Mouse (Mus musculus): ENCODE results near the gene Ddb1.

Ddb1 gene

DNA sequence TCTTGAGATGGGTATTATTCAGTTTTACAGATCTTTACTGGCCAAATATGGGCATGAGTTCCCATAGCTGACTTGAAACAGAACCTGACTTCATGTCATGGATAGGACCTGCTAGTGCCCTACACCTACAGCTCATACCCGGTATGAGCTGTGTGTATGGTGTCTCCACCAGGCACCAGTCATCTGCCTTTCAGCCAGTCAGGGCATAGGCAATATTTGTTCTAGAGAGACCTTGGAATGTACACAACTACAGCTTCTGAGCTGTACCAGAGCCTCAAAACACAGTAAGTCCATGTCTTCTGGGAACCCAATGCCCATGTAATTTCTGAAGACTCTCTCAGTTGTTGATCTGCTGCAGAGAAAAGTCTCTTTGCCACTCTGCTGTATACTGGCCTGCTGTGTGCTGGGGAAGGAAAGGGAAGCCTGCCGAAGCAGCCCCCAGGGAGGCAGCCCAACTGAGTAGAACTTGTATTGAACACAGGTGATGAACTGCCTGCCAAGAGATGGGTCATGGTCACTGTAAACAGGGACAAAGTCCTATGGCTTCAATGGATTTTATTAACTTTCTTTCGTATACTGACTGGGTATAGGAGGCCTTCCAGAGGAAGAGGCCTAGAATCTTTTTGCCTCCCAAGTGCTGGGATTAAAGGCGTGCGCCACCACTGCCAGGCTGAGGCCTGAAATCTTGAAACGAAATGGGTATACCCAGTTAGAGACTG is 13.3 kb upstream of the Ddb1 start:
- DNase-seq (ENCODE audit: low read depth, low spot score): no peak

DNA sequence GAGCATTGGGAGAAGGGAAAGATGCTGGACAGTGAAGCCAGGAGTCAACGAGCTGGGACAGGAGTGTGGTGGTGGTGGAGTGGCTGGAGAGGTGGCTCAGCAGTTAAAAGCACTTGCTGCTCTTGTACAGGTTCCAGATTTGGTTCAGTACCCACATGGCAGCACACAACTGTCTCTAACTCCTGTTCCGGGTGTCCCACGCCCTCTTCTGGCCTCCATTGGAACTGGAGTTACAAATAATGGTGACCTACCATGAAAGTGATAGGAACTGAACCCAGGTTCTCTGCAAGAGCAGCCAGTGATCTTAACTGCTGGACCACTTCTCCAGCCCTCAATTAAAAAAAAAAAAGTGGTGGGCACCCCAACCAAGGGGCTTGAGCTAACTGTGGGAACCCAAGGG is 6.9 kb upstream of the Ddb1 start:
- no peak for DNase-seq (ENCODE audit: low read depth, low spot score)

DNA sequence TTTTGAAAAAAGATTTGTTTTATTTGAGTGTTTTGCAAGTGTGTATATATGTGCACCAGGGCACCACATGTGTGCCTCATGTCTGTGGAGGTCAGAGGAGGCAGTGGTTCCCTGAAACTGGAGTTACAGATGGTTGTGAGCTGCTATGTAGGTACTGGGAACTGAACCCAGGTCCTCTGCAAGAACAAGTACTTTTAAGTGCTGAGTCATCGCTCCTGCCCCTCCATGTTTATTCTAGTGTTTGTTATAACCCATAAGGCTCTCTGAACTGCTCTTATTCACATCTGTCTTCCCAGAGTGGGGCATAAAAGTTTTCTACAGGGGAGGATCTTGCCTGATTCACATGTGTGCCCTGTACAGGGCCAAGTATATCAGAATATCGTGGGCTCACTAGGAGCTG is 5.5 kb upstream of the Ddb1 start:
- no peak for DNase-seq (ENCODE audit: low read depth, low spot score)

DNA sequence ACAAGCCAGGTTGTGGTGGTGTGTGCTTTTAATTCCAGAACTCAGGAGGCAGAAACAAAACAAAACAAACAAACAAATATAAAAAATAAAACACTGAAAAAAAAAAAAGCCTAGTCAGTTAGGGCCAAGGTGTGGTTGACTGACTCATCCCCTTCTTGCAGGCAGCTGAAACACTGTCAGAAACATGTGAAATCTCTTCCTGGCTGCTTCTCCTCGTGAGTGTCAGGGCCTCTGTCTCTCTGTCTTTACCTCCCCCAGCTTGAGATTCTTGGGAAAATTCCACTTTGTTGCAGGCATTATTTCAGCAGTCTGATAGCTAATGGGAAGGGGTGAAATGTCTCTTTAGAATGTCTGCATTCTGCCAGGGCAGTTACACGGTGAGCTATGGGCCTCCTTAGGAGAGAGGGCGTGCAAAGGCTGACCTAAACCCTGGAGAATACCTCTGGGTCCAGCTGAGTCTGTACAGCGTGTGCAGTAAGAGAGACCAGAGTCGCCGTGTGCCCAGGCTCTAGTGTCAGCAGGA is 2.8 kb upstream of the Ddb1 start:
- DNase-seq (ENCODE audit: low read depth, low spot score): no peak

DNA sequence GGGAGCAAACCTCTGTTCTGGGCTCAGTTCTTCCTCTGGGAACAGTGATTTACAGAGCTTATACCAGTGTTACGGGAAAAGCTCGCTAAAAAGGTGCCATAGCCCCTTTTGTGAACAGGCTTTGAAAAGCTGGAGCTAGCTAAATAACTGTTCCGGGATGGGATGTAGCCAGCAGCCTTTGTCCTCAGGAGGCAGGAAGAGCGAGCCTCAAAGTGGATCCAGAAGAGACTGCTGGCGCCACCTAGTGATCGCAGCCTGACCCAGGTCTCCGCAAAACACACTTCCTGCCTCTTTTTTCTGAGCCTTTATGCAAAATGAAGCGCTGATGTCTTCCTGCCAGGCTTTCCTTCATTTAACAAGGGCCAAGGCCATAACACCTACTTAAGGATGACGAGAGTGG is 2.3 kb upstream of the Ddb1 start:
- peak; percentile 73 for DNase-seq (ENCODE audit: low read depth, low spot score)

DNA sequence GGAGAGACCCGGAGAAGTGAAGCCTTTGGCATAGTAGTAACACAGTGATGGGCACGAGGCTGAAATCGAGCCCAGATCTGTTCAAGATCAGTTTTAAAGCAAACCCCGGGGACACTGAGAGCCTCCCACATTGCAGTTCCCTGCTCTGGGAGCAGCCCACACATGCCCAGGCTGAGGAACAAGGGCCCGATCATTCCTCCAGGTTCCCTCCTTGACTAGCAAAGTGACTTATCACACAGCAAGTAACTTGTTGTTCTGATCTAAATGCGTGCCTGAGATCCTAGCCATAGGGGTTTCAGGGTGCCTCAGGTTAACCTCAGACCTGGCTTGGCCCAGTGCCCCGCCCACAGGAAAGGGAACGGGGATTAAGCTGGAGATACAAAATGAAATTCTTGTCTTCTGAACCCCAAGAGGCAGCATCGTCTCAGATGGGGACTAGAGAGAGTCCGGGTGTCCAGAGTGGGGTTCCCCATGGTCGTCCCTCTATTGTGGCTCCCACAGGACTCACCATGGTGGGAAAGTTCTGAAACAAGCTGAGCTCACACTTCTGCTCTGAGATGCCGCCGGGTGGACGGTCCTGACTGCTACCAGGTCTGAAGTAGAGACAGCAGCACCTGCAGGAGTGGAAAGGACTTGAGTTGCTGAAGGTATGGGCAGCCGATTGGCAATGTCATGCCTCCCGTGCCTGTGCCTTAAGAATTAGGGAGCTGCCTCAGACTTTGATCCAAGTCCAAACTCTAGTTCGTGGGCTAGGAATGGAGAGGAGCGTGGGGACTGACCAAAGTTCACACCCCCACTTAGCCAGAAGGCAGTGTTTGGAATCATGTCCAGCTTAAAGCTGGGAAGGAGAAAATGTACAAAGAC is 1.2 kb upstream of the Ddb1 start:
- no peak for DNase-seq (ENCODE audit: low read depth, low spot score)

DNA sequence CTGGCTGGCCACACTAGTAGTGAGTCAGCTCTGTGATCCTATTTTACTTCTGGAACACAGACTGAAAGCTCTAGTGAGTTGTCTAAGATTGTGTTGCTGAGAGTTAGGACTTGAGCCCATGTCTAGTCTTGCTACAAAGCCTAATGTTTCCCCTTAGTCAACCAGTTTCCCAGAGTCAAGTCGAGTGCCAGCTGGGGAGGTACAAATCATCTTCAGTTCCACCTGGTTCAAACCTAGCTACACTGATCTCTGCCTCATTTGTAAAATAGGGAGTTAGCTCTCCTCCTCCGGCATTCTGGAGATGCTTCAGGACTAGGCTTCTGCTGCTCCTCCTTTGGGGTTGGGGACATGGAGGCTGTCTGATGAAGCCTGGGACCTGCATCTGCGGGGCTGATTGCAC is 593 bp upstream of the Ddb1 start:
- no peak for DNase-seq (ENCODE audit: low read depth, low spot score)

DNA sequence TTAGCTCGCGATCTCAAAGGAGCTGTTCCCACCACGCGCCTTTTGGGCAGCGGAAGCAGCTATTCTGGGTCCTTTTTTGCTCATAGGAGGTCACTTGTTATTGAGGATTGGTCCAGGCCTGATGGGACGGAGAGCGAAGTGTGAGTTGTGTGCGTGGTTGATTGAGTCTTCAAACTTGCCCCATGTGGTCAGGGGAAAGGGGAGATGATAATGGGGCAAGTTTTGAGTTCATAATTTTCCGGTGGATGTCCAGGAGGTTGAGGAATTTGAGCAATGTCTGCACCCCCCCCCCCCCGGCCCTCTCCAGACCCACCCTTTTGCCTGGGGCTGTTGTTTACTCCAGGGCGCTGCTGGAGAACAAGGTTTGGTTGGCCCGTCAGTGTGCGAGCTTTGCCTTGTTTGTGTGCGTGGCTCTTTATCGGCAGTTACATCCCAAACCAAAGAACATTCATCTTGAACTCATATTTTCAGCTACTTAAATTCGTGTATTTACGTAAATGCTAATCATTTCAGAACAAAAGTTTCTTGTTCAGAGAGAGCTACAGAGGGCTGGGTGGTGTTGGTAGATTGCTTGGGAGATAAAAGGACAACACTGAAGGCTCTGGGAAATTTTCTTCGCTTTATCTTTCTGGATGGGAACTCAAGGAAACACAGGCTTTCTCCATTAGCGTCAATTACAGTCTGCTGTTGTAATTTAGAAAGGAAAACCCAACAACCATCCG is 935 bp downstream of the Ddb1 start:
- DNase-seq (ENCODE audit: low read depth, low spot score): no peak

DNA sequence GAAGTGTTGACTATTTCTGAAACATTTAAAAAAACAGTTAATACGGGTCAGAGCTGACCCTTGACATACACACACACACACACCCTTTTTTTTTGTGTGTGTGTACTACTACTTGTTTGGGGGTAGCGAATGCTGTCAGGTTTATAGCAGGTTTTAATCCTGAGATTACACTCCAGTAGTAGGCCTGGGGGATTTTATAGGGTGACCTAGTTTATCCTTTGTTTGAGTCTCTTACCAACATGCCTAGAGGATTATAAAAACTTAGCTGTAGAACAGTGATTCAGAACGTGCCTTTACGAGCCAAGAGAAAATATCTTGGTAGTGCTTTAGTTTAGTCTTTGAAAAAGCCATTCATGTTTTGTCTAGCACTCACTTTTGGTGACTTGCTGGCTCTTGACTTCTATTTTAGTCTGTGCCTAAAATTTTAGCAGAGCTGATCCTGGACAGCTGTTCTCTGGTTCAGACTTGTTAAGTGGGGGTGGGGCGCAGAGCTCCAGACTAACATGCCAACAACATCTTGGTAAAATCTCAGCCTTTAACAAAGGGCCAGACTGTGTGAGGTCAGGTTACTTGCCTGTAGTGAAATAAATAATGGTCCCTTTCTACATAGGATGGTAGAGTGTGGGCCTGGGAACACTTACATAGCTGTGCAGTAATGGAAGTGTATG is 3.6 kb downstream of the Ddb1 start:
- no peak for DNase-seq (ENCODE audit: low read depth, low spot score)

DNA sequence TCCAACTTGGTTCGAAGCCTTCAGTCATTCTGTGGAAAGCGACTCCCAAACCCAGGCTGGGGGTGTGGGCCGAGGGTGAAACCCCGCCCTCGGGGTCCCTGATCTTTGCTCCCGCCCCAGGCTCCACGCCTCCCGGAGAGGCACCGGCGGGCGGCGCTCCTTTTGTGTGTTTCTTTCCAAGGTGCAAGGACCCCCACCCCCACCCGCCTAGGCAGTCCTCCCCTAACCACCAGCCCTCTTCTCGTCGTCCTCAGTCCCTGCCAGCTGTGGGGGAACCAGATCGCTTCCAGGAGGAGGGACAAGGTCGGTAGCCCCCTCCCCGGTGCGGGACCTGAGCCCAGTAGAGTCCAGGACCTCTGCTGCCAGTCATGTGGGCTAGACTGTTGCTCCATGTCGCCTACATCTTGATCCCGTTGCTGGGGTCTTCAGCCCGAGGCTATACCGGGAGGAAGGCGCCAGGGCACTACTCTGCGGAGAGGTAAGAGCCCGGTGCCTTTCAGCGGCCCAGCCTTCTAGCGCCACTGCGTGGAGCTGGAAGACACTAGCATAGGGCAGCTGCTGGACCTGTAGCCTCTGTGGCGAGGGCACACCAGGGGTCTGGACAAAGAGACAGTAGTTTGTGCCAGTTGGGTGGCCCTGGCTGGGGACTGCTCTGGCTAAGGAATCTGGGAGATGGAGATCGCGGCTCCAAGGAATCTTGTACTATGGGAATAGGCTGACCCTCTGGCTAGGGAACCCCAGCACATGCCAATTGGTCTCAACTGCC is 29.2 kb downstream of the Ddb1 start, which contains the start of gene Vwce:
Gene Vwce, plus strand, starts transcription at position 108 of the 766 bp plus-strand sequence.
- DNase-seq (ENCODE audit: low read depth, low spot score): peak; percentile 6

DNA sequence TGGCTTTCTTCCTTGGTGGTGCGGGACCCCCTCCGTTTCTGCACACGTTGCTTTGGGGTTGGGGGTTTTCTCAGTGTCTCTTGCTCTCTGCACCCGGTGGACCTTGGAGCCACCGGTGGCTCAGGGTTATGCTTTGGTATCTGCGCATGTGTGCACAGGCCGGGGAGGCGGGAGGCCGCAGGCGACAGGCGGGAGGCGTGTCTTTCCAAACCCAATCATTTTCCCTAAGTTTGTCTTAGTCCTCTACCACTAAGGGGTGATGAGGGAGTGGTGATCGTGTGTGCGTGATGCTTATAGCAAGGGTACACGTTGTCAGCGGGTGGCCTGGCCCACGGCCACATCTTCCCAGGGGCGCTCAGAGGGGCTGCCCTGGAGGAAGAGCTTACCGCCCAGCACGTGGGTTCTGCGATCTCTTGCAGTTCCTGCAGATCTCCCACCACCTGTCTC is 29.8 kb downstream of the Ddb1 start:
- DNase-seq (ENCODE audit: low read depth, low spot score): peak; percentile 60

DNA sequence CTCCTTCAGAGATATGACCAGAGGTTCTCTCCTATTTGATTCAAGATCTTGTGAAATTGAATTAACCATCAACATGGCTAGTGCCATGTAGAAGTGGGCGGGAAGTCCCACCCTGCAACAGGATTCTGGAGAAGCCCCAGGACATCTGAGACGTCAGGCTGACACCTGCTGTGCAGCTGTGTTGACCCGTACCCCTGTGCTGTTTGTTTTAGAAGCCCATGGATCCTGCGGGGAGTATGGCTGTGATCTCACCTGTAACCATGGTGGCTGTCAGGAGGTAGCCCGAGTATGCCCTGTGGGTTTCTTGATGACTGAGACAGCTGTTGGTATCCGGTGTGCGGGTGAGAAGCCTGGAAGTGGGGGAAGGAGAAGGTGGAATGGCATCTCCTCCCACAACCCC is 32.7 kb downstream of the Ddb1 start:
- DNase-seq (ENCODE audit: low read depth, low spot score): no peak

DNA sequence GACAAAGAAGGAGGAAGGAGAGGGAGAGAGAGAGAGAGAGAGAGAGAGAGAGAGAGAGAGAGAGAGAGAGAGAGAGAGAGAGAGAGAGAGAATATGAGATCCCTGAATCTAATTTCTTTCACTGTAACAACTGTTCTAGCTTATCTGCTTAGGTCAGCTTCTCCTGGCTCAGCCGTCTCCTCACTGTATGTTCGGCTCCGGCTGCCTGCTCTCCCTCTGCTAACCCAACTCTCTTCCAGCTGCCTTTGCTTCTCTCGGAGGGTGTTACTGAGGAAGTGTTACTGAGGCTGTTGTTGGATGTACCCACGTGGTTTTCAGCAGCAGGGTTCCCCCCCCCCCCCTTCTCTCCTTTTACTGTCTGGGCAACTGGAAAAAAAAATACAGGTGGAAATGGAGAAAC is 35.0 kb downstream of the Ddb1 start:
- no peak for DNase-seq (ENCODE audit: low read depth, low spot score)

DNA sequence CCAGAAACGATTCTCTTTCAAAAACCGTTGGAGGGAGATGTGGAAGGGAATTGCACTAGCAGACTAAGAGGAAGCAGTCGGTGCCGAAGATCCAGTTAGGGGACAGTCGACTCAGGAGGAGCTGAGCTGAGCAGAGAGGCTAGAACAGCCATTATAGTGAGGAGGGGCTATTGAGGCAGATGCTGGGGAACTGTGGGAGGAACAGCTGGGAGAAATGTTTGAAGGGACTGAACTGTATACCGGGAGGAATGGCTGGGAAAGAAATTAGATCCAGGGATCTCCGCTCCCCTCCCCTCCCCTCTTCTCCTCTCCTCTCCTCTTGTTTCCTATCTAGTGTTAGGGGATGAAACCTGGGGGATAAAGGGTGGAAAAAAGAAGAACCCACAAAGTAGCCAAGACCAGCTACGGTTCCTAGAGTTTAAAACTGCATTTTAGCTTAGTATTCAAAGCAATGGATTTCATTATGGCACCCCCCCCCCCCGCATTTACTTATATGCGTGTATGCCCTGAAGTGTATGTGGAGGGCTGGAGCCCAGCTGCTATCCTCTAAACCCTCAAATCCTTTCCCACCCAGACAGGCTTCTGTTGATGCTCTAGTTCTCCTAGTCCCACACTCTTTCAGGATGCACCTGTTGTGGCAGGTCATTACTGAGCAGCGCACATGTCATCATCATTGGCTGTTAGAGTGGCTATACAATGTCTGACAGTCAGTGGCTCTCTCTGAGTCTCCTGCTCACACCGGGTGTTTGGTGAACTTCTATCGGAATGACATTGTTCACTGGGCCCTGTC is 35.7 kb downstream of the Ddb1 start:
- no peak for DNase-seq (ENCODE audit: low read depth, low spot score)

DNA sequence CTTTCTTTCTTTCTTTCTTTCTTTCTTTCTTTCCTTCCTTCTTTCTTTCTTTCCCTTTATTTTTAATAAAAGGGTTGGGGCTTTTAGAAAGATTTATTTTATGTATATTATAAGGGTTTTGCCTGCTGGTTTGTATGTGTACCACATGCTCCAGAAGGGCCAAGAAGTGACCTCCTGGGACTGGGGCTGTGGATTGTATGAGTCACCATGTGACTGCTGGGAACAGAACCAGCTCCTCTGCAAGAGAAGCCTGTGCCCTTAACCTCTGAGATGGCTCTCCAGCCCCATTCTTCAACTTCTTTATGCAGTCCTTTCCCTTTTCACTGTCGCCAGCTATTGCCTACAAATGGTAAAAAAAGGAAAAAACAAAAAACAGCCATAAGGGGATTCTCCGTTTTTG is 40.5 kb downstream of the Ddb1 start:
- DNase-seq (ENCODE audit: low read depth, low spot score): no peak

DNA sequence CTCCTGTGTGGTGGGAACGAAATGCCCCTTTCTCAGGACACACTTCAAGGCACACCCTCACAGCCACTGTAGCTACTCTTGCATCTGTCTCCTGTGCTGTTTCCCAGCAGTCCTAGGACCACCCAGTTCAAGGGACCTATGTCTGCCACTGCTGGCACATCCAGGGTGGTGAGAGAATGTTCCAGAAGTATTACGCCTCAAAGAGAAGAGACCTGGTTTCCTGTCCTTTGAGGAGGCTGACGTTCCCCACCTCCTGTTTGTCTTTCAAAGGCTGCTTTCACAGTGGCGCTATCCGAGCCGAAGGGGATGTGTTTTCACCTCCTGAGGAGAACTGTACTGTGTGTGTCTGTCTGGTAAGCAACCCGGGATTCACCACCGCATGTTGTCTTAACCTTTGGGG is 43.0 kb downstream of the Ddb1 start:
- no peak for DNase-seq (ENCODE audit: low read depth, low spot score)

DNA sequence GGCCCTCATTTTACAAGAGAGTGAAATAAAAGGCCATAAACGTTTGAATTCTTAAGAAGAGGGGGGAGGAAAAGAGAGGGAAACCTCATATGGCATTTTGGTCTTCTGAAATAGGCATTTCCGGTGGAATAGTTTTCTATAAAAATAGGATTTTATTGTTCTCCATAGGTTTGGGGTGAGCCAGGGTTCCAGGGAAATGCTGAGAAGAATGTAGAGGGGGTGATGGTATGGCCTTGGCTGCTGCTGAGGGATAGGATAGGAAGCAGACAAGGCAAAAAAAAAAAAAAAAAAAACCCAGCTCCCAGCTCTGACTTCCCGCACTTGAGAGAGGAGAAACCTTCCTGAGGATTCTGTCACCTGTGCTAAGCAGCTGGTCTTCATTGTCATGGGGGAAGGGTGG is 50.9 kb downstream of the Ddb1 start:
- no peak for DNase-seq (ENCODE audit: low read depth, low spot score)

DNA sequence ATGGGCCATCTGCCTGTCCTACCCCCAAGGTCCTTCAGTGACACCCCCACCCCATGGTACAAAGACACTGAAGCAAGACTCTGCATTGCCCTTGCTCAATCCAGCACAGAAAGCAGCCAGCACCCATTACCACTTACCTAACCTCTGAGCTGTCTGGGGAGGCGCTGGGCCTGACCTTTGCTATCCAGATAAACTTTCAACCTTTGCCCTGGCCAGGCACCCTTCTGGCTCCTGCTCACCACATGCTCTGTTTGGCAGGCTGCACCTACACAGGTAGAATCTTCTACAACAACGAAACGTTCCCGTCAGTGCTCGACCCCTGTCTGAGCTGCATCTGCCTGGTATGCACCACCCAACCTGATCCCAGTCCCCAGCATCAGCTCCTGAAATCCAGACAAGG is 52.6 kb downstream of the Ddb1 start:
- DNase-seq (ENCODE audit: low read depth, low spot score): no peak

DNA sequence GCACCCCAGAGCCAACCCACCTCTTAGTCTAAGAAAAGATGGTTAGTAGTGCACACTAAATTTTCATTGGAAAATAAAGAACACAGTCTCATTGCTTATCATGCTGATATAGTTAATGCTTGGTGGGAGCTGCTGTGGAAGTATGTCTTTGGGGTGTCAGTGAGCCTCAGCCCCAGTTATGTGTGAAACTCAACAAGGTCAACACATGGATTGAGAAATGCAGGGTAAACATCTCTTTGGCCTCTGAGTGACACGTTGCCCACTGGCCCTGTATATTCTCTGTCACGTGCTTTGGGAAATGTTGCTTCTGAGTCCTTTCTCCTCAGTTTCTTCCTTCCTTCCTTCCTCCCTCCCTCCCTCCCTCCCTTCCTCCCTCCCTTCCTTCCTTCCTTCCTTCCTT is 53.3 kb downstream of the Ddb1 start:
- no peak for DNase-seq (ENCODE audit: low read depth, low spot score)

DNA sequence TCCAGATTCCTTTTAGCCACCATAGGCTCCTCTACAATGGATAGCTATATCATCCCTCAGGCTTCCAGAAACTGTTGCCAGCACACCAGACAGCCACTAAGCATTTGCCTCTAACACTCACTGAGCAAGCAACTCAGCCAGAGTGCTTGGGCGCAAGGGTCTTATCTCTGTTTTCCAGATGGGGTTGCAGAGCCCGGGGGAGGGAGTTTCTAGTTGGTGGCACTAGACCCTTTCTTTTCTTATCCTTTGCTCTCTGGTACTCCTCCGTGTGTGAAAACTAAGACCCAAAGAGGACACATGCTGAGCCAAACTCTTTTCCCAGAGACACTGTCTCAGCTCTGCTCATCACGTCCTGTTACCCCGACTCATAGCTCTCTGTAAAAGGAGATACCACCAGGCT is 56.2 kb downstream of the Ddb1 start:
- DNase-seq (ENCODE audit: low read depth, low spot score): no peak

Data from telencephalon, adult 2 months (tissue).